Comparison of ENCODE assay signal across 17 mouse cellular contexts in genomic region chr7:64679771-64680479, GRCm38 (mm10).
DNase-seq lines count a peak whose midpoint lies in the region; ATAC-seq lines count a peak whose summit lies in the region.
"Had no signal": no experiment of that assay in that cellular context is flagged by ENCODE, and none has a peak within 500 bp of the region (broad histone marks: within the 10 kb centered on the region; RNA-seq: fewer than 3 reads in every experiment).

No protein-coding gene starts in this region.

- H3K9me3 ChIP-seq in hindbrain, embryonic 15.5 days = no peaks in the 10 kb centered on the region
- H3K9me3 ChIP-seq in hindbrain, embryonic 14.5 days (ENCODE audit: control insufficient read depth, low read length) = 0 out of 2 replicates have a peak, but pooled peaks cover 5% of the 10 kb centered on the region
- H3K9me3 ChIP-seq: kidney, embryonic 15.5 days; neural tube, embryonic 12.5 days had no signal

- no peak for DNase-seq in hindbrain, embryonic 14.5 days (ENCODE audit: low spot score)
- peak; percentile 54 to 63 for DNase-seq in right cerebral cortex, postnatal 10 days (ENCODE audit: low spot score in 2 of 2)
- DNase-seq in right cerebral cortex, postnatal 14 days = no peak
- peak; percentile 47 for DNase-seq in cerebellum, adult 9-11 months
- no peak for DNase-seq in kidney, adult 9 months
- DNase-seq: gastrocnemius, postnatal 25 days; heart, postnatal 36 days; layer of hippocampus, postnatal 36 days; left cerebral cortex, postnatal 4 days; lung, adult 2 months; right cerebral cortex, postnatal 25 days had no signal

- WGBS in hindbrain, embryonic 15.5 days = 84% methylated on average over 10 of the region's 10 CpGs
- WGBS in hindbrain, embryonic 14.5 days = 92% methylated on average over 10 of the region's 10 CpGs

- no peak overlapping the region for H3K4me2 ChIP-seq in hindbrain, embryonic 15.5 days
- no peak overlapping the region for H3K4me2 ChIP-seq in hindbrain, embryonic 14.5 days (replicated peaks)
- H3K4me2 ChIP-seq: heart, embryonic 11.5 days; kidney, embryonic 15.5 days; neural tube, embryonic 12.5 days had no signal

- no peaks in the 10 kb centered on the region for H3K27me3 ChIP-seq in hindbrain, embryonic 15.5 days
- H3K27me3 ChIP-seq in hindbrain, embryonic 14.5 days (ENCODE audit: control insufficient read depth, insufficient read depth, low read length) = no peaks in the 10 kb centered on the region
- H3K27me3 ChIP-seq: kidney, embryonic 15.5 days; neural tube, embryonic 12.5 days had no signal

- 0 out of 2 replicates have a peak, but pooled peaks cover 4% of the 10 kb centered on the region for H3K4me1 ChIP-seq in hindbrain, embryonic 15.5 days (replicated peaks)
- H3K4me1 ChIP-seq in hindbrain, embryonic 14.5 days (replicated peaks; ENCODE audit: control insufficient read depth, insufficient read depth, low read length) = no peaks in the 10 kb centered on the region
- H3K4me1 ChIP-seq: kidney, embryonic 15.5 days had no signal

- peak; percentile 30; the same call in 1 of the 2 replicates for ATAC-seq in hindbrain, embryonic 15.5 days (ENCODE audit: low FRiP score, low read depth)
- no peak for ATAC-seq in hindbrain, embryonic 14.5 days (ENCODE audit: low FRiP score)
- ATAC-seq in activated CD4-positive, CD25-positive, alpha-beta regulatory T cell, adult 4 months = no peak

- no peaks in the 10 kb centered on the region for H3K36me3 ChIP-seq in hindbrain, embryonic 15.5 days
- H3K36me3 ChIP-seq in hindbrain, embryonic 14.5 days (replicated peaks; ENCODE audit: control insufficient read depth, insufficient read depth) = no peaks in the 10 kb centered on the region
- H3K36me3 ChIP-seq: kidney, embryonic 15.5 days; neural tube, embryonic 12.5 days had no signal

- no peak overlapping the region for H3K9ac ChIP-seq in hindbrain, embryonic 15.5 days
- no peak overlapping the region for H3K9ac ChIP-seq in hindbrain, embryonic 14.5 days
- H3K9ac ChIP-seq: kidney, embryonic 15.5 days; neural tube, embryonic 12.5 days had no signal

- no peak overlapping the region for H3K4me3 ChIP-seq in hindbrain, embryonic 15.5 days
- no peak overlapping the region for H3K4me3 ChIP-seq in hindbrain, embryonic 14.5 days (replicated peaks; ENCODE audit: low read length)
- H3K4me3 ChIP-seq: erythroblast, embryonic 14.5 days; kidney, embryonic 15.5 days; neural tube, embryonic 12.5 days had no signal

- H3K27ac ChIP-seq in hindbrain, embryonic 15.5 days (replicated peaks) = no peak overlapping the region
- H3K27ac ChIP-seq in hindbrain, embryonic 14.5 days = no peak overlapping the region
- H3K27ac ChIP-seq: kidney, embryonic 15.5 days; neural tube, embryonic 12.5 days had no signal

Comparison
In these comparisons a context has a peak if more than half of its experiments do, and no peak if none do; other contexts are left out.
1. DNase-seq: peak in right cerebral cortex, postnatal 10 days (2 of 2) and cerebellum, adult 9-11 months (single experiment); none in hindbrain, embryonic 14.5 days (single experiment), right cerebral cortex, postnatal 14 days (single experiment) and kidney, adult 9 months (single experiment).